Mouse (Mus musculus) embryo, embryonic 10.5 days (tissue): Measurements from ENCODE around the gene Gpr176.

Source experiments
- DNase-seq: peaks from one replicate; pipeline ENCODE4 v3.0.0-alpha.2; 2015; ENCODE audit warnings: low spot score

The Gpr176 gene

GRCm38 (mm10) chr2:118372901-118373571, at the start of gene Gpr176:
Gene Gpr176 (minus strand): TSS chr2:118373419.
- peak; percentile 62 for DNase-seq

- no peak for DNase-seq
Observed at GRCm38 (mm10) chr2:118422385-118422784, 49.2 kb upstream of the Gpr176 start.

GRCm38 (mm10) chr2:118421951-118422350, 48.7 kb upstream of the Gpr176 start:
- DNase-seq, result no peak

GRCm38 (mm10) chr2:118418076-118418475, 44.9 kb upstream of the Gpr176 start:
- DNase-seq, result no peak

- DNase-seq, result no peak
Observed at GRCm38 (mm10) chr2:118415601-118416355, 42.6 kb upstream of the Gpr176 start.

- no peak for DNase-seq
Observed at GRCm38 (mm10) chr2:118412821-118413220, 39.6 kb upstream of the Gpr176 start.

- DNase-seq, result no peak
Observed at GRCm38 (mm10) chr2:118408336-118408895, 35.2 kb upstream of the Gpr176 start.

- DNase-seq, result no peak
Observed at GRCm38 (mm10) chr2:118406811-118407210, 33.6 kb upstream of the Gpr176 start.

GRCm38 (mm10) chr2:118405568-118405967, 32.3 kb upstream of the Gpr176 start:
- DNase-seq, result no peak

- no peak for DNase-seq
Observed at GRCm38 (mm10) chr2:118404336-118404735, 31.1 kb upstream of the Gpr176 start.

GRCm38 (mm10) chr2:118401834-118402727, 28.9 kb upstream of the Gpr176 start:
- no peak for DNase-seq

GRCm38 (mm10) chr2:118399751-118400150, 26.5 kb upstream of the Gpr176 start:
- DNase-seq, result no peak

GRCm38 (mm10) chr2:118391201-118391600, 18.0 kb upstream of the Gpr176 start:
- no peak for DNase-seq

- peak; percentile 11 for DNase-seq
Observed at GRCm38 (mm10) chr2:118390072-118390471, 16.9 kb upstream of the Gpr176 start.

GRCm38 (mm10) chr2:118389569-118389968, 16.4 kb upstream of the Gpr176 start:
- no peak for DNase-seq

- peak; percentile 99 for DNase-seq
Observed at GRCm38 (mm10) chr2:118388341-118389335, 15.4 kb upstream of the Gpr176 start, which contains the start of gene Eif2ak4. Gene Eif2ak4 (plus strand): TSS chr2:118388618.

GRCm38 (mm10) chr2:118383387-118383786, 10.2 kb upstream of the Gpr176 start:
- no peak for DNase-seq

- DNase-seq, result no peak
Observed at GRCm38 (mm10) chr2:118379756-118380155, 6.5 kb upstream of the Gpr176 start.

GRCm38 (mm10) chr2:118375931-118376330, 2.7 kb upstream of the Gpr176 start:
- no peak for DNase-seq

- no peak for DNase-seq
Observed at GRCm38 (mm10) chr2:118375522-118375921, 2.3 kb upstream of the Gpr176 start.
